Mouse (Mus musculus): ENCODE results near the gene Tmem150c. TPM values are rescaled to one million over a fixed set of nuclear protein-coding genes. Genes with fewer than 3 reads are reported as not detected.

Tmem150c gene
- 10 to 100 TPM in 1 of 2 experiments, 1 to 10 TPM in 1; 6.2 to 15.2 TPM for total RNA-seq (2021)
- long read RNA-seq, experiment 1, partial matches to known transcripts = 0 of 7 reads
- long read RNA-seq, experiment 1, other reads (novel, unspliced or antisense) = 5 of 7 reads
- long read RNA-seq, experiment 2, partial matches to known transcripts = 0 of 1 reads
- long read RNA-seq, experiment 2, other reads (novel, unspliced or antisense) = 1 of 1 reads

DNA sequence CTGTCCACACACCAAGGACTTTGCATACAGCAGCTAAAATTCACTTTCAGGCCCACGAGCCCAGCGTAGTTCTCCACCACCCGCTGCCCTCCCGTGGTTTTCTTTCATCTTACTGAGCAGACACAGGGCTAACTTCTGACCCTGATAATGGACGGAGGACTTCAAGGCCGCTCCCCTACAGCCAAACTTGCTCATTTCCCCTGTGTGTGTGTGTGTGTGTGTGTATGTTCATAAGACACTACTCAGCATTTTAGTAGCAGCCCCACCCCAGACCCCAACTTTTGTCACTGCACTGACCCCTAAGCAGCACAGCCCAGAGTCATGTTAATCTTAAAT, at the start of gene Tmem150c:
TSS of gene Tmem150c (minus strand) at position 171 of the 336 bp plus-strand sequence.
- no peak for DNase-seq

DNA sequence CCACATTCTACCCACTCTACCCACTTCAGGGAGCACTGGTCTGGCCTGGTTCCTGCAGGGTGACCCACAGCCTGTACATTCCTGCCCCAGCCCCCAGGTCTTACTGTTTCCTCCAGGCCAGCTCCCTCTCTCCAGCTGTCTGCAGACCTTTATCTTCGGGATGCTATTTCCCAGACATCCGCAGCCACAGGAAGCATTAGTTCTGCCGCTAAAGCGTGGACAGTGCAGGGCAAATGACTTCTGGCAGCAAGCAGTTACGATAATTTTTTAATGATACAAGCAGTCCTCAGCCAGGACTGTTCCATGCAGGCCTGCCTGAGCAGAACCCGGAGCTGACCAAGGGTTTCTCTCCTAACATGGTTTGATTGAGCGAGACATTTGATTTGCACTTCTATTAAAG, 49.5 kb upstream of the Tmem150c start:
- no peak for DNase-seq

DNA sequence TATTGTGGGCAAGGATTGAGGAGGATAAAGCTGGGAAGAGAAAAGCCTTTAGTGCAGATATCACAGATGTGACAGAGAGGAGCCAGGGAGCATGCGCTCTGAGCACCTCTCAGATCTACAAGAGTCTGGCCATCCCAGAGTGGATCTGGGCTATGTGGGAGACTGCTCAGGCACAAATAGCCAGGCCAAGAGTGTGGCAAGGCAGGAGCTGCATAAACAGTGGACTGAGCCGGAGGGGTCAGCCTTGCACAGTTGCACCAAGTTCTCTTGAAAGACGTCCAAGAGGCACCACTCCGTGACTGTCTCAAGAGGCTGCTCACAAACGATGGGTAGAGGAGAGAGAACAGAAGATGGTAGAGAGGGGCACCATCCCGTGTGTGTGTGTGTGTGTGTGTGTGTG, 47.1 kb upstream of the Tmem150c start:
- no peak for DNase-seq

DNA sequence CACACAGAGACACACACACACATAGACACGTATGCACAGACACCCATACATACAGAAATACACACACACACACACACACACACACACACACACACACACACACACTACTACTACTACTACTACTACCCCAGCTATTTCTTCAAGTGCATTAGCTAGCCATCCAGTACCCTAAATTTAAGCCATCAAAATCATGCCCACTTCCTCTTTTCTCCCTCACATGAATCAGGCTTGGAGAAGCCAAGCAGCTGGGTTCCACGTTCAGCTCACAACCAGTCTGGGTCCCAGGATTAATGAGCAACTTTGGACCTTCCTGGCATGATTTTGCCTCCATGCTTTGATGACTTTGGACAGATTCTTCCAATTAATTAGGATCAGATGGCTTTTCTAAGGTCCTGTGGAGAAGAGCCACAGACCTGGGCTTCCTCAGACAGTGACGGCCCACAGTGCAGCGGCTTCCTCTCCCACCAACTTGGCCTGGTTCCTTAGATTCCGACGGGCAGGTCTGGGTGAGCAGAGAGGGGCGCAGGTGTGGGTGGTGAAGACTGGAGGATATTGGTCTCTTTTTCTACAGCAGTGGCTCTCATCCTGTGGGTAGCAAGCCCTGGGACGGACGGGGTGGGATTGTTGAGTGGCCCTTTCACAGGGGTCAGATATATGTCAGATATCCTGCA, 46.0 kb upstream of the Tmem150c start:
- DNase-seq = no peak

DNA sequence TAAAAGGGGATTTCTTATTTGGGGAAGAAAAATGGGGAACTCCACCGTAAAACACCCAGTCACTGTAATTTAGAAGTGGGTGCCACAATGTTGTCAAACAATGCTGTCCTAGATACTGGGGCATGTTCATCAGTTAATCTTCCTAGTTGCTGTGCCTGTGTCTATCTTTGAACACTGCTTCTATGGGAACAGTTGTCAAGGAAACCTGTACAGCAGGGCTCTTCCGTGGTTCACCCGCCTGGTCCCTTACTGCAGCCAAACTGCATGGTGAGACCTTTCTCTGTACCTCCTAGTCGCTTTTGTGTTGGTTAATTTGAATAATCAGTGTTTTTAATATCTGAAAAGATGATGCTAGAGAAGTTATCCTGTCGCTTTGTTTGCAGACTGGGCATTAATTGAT, 41.2 kb upstream of the Tmem150c start:
- no peak for DNase-seq

DNA sequence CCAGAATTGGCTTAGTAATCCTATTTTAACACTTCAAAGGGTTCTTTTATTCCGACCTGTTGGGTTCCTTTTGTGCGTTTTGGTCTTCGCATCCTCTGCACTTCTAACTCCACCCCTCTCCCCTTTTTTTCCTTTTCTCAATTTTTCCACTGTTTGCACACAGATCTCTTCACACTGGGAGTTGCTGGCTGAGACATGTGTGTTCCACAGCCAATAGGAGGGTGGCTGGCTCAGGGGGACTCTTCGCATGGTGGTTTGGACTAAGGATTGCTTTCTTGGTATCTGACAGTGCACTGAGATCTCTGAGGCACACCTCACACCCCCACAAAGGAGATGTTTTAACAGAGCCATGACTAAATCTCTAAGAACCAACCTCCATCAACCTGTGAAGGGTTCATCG, 40.7 kb upstream of the Tmem150c start:
- DNase-seq = no peak

DNA sequence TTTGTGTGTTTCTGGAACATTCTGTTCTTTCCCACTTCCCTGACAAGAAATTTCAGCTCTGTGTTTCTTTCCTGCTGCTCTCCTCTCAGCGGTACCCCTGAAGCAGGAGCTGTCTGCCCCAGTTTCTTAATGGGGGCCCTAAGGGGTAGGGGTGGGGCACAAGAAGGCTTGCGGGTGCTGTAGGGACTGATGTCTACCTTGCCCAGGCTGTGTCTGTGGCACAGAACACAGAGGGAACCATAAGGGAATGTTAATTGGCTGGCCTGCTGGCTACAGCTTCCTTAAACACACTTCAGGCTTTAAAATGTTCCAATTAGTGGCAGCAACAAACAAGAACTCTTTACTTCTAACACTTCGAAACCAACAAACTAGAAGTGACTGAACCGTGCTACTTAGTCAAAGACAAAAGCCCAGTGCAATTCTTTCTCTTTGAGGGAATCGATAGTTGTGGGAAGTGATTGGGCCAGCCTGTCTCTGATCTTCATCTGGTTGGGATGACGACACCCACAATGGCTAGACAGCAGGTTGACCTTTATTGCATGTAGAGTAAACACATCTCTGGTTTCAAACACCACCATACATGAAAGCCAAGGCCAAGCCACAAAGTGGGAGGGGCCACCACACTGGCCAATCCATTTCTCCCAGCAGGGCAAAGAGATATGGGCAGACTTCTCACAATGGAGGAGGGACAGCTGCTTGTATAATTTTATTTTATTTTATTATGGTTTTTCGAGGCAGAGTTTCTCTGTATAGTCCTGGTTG, 39.7 kb upstream of the Tmem150c start:
- no peak for DNase-seq

DNA sequence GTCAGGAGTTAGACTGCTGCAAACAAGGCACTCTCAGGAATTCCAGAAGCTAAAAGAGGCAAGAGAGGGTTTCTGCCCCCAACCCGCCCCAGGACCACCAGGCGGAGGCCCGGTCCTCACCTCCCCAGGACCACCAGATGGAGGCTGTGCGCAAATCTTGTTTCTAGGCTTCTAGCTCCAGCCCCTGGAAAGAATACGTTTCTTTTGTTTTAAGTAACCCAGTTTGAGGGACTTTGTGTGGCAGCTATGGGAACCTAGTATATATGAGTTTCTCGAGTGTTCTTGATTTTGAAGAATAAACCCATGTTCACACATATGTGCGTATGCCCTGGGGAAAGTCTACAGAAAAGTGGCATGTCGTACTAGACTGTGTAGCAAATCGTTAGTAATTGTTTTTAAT, 37.9 kb upstream of the Tmem150c start:
- no peak for DNase-seq

DNA sequence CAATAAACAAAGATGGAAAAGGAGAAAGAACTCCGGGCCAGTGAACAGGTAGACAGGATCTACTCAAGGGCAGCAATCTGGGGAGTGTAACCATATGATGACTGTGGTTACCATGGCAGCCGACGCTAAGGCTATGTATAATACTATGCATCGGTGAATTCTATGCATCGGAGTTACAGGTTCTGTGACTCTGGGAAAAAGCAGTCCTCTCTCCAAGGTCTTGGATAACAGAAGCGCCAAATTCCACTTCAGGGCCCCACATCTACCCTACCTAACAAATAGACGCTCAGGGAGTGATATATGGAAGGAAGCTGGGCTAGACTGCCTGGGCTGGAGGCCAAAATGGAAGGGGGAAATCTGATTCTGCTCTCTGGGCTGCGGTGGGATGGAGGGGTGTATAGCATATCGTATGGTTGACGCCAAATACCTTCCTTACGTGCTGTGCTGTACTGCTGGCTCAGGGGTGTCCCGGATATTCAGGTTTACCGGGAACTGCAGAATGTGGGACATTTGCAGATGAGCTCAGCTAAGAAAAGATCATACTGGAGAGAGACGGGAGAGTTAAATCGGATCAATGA, 37.3 kb upstream of the Tmem150c start:
- no peak for DNase-seq

DNA sequence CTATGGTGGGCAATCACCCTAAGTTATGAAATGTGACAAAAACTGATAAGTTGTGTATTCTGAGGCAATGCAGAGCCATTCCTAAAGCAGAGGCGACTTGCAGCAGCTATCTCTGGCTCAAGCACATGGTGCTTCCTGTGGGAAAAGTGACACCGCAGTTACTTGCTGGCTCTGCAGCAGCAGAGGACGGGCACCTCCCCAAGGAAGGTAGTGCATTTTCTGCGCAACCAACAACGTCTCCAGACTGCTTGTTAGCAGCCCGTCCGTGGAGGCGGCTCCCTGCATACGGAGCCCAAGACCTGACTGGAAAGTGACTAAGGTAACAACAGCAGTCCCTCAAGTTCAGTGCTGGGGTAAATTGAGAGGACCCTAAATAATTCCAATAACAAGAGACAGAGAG, 36.8 kb upstream of the Tmem150c start:
- no peak for DNase-seq

DNA sequence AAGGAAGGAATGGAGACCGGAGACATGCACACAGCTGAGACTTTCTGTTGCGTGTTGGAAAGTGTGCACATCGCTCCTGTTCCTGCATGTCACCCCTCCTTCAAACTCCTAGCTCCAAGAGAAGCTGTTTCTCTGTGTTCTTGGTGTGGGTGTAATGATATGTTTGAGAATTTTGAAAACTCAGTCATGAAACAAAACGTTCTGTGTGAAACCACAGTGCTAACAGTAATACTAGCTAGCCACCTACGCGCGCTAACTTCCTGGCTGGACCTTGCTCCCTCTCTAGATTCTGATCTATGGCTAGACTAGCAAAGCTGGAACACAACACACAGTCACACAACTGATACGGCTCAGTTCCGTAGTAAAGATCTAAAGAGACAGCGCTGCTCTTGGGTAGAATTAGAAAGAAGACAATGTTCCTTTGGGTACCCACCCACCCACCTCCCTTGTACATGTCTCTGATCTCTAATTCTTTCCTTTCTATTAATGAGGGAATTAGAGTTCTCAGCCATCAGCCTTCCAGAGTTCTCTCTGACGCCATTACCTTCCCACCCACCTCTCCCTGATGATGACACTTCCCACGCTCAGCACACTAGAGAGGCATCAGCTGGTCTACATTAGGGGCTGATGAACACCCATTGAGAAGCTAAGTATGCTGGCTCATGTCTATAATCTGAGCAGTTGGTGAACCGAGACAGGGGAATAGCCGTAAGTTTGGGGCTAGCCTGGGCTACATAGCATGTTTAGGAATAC, 32.0 kb upstream of the Tmem150c start:
- no peak for DNase-seq

DNA sequence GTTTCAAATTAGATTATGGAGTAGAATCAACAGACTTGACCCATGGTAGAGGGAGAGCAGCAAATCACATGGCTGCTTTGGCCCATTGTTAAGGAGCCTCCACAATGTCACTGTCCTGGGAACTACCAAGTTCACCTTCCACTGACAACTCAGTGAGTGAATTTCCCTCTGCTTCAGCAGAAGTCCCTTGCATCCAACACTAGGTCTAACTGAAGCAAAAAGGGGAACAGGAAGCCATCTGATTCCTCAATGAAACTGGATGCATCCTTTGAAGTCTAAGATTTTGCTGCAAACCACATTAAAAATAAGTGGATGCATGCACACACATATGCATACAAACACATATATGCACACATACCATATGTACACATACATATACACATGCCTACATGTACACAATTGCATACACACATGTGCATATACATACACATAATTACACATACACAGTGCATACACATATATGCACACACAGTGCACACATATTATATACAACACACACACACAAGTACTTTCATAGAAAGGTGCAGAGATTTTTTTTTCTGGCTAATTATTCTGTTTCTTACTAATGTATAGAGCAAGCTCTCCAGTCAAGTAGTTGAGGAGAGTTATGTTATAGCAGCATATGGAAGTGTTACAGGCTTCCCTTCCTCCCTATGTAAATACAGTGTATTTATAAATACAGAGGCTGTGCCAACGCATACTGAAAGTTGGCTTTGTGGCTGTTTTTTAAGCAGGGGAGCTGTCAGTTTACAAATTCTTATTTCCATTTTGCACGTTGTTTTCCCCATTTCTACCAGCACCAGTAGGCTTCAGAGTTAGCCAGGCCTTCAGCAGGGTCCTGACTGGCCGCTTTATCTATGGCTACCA, 27.7 kb upstream of the Tmem150c start:
- DNase-seq = no peak

DNA sequence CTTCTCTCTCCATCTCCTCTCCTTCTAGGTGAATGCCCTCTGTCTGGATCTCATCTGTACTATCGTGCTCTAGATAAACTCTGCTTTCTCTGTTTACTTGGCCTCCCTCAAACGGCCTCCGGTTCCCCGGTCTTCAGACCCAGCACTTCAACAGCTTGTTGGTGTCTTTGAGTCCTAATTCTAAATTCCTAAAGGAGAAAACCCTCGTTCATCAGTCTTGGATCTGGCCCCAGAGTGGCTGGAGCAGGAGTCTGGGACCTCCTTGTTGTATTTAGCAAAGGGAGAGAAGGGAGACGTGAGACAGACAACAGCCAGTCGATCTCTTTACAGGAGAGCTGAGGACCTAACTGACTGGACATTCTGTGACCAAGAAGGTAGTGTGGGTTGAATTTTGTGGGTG, 27.0 kb upstream of the Tmem150c start:
- no peak for DNase-seq

DNA sequence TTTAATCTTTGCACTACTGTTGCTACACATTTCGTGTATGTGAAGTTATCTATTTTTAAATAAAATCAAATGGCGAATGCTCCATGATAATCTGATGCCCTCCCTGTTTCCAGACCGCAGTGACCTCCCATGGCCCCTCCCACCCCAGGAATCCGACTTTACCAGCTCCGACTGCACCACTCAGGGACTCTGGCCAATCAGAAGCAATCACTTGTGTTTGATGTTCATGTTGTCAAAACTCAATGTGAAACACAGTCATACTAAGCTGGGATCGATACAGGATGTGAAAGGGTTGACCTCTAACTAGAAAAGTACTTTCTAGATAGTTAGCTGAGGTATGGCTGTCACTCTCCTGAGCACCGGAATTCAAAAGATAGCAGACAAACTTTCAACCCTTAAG, 26.3 kb upstream of the Tmem150c start:
- DNase-seq = no peak

DNA sequence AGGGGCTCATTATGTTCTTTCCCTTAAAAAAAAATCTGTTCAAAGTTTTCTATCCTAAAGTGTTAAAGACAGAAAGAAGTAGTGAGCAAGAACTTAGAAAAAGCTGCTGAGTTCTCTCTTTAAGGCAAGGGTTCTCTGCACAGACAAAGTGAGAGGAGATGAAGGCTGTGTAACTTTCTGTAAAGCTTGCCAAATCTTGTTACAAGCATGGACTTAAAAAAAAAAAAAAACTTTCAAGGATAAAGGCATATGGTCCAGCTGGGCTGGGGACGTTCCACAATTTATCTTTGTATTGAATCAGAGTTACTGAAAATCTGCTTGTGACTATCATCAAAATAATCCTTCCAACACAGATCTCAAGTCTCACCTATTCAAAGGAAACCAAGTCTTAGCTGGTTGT, 21.4 kb upstream of the Tmem150c start:
- no peak for DNase-seq

DNA sequence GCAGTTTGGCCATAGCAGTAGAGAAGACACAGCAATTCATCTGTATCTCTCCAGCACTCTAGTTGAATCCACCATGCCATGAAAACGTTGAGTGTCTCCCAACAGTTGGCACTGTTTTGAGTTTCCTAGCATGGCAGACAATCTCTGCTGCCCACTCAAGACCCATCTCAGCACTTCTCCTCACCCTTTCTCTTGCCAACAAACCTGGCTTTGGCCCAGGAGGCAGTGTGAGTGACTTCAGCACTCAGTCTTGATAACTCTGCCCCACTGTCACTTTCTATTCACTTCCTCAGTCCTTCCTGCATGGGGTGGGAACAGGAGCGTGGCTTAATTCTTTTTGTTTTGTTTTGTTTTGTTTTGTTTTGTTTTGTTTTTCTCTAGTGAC, 19.2 kb upstream of the Tmem150c start:
- DNase-seq = no peak

DNA sequence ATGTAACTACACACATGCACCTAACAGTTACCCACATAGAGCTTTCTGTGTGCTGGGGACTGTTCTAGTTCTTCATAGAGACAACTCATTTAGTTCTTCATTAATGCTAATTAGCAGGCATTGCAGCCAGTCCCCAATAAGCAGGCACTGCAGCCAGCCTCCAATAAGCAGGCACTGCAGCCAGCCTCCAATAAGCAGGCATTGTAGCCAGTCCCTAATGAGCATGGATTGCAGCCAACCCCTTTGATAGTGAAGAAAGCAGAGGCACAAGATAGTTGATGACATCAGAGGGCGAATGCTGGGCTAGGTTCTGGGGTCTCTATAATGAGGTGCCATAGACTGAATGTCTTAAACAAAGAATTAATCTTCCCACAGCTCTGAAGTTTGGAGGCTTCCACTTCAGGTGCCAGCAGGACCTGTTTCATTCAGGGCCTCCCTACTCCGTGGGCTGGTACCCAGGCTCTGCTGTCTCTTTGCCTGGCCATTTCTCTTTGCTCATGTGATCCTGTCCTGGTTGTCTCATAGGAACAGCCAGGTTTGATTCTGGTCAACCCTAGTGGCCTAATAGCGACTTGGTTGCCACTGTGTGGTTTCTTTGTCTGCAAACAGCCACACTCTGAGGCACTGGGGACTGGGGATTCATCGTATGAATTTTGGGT, 18.6 kb upstream of the Tmem150c start:
- DNase-seq = no peak

DNA sequence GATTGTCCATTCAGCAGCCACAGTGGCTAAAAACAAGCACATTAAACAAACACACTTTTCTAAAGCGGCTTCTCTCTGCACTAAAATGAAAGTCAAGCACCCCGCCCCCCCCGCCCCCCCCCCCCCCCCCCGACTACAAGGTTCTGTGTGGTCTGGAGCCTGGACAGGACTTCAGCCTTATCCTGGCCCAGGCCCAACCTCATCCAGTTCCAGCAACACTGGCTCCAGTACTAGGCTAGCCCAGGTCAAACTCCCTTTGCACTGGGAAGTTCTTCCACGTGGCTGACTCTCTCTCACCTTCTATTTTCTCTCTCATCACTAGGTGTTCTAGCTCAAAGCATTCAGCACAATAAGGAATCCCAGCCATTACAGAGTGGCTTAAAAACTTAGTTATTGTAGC, 17.9 kb upstream of the Tmem150c start:
- DNase-seq = no peak

DNA sequence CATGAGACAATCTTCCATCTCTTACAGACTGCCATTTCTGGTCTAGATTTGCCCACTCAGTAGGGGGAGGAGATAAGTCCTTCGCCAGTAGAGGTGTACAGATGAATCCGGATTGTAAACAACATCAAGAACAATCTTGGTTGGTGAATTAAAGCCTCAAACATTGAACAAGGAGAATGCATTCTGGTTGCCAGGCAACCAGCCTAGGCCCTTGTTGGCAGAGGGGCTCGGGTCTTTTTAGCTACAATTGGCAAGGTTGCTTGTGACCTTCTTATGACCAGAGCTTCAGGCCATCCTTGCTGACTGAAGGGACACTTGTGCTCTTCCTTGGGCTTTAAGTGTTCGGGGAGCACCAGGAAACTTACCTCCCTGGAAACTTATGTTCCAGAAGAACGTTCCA, 16.5 kb upstream of the Tmem150c start:
- DNase-seq = no peak

DNA sequence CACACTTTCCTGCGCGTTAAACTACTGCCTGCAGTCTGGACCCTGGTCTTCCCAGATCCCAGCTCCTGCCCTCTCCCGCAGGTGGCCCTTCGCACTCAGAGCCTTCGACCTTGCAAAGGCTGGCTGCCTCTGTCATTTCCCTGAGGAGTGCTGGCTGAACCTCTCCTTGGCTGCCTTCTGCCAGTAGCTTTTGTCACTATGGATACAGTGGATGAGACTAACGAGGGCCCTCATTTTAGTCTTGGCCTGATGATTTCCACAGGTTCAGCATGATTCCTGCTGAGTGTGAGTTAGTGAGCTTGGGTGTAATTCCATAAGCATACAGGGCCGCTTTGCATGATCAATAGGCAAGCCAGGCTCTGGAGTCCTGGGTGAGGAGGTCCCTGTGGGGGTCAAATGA, 16.0 kb upstream of the Tmem150c start:
- DNase-seq = no peak

DNA sequence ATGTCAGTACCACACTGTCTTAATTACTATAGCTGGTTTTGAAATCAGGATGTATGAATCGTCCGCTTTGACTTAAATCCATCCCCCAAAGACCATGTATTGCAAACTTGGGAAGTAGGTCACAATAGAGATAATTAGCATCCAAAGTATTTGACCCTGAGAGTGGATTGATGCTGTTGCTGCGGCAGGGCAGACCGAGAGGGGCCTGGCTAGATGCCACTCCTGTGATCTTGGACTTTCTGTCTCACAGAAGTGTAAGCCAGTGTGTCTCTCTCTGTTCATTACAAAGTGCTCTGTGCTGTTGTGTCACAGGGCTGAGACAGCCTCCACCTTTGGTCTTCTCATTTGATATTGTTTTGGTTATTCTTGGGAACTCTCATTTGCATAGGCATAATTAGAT, 12.5 kb upstream of the Tmem150c start:
- no peak for DNase-seq

Data from heart, adult 18-20 months (tissue).